Mouse (Mus musculus): ENCODE measurements at regions not wholly inside any gene's neighbourhood (a gene's known extent, or its start where the extent isn't known, plus 50 kb on each side); places are given as distances from the start of the nearest gene placed in this dataset.

DNA sequence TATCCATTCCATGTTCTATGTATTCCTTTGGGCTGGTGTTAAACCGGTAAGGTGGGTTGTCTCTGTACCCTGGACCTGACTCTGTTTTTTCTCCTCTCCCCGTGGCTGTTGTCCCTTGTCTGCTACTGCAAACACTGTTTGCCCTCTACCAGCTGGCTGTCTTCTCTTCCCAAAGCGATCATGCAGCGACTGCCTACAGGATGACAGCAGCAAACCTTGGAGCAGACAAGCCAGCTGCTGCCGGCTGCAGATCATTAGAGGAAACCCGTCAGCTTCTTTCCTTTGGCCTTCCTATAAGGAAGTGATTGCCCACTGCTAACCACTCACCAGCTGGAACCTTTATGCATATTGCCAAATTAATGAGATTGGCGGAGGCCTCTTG lies 56.4 kb upstream of the Bmp2k start:
- Histone ChIP-seq H3K79me2 (ENCODE audit: control insufficient read depth, insufficient read depth, low read length, poor library complexity) (no peaks in the 10 kb centered on the region), H3K9me3 (replicated peaks; ENCODE audit: insufficient read depth, low read length) (no peaks in the 10 kb centered on the region), H3K36me3 (ENCODE audit: control insufficient read depth in 1 of 2, insufficient read depth in 2 of 2, low read length in 2 of 2) (peaks cover 0 to 45% of the 10 kb centered on the region in 2 experiments; a peak in 2 of 4 replicates), H3K27ac (ENCODE audit: control insufficient read depth, low read depth, low read length) (no peak overlapping the region), H3K4me1 (ENCODE audit: control insufficient read depth in 1 of 2, insufficient read depth in 2 of 2, low read length in 2 of 2) (peaks cover 22 to 31% of the 10 kb centered on the region in 2 experiments), H3K4me3 (ENCODE audit: control insufficient read depth in 1 of 2, insufficient read depth in 1 of 2, low read depth in 2 of 2, low read length in 2 of 2) (no peak overlapping the region), H3K9ac (ENCODE audit: control insufficient read depth, low read depth, low read length, poor library complexity, severe bottlenecking) (no peak overlapping the region), H3K27me3 (ENCODE audit: control insufficient read depth in 1 of 2, insufficient read depth in 2 of 2, low read length in 2 of 2) (no peaks in the 10 kb centered on the region)
- DNase-seq (ENCODE audit: low read depth, low spot score): no peak
- no peak for TF ChIP-seq EP300 (IDR thresholded peaks at IDR 0.05; ENCODE audit: low read depth in 1 of 2, low read length in 2 of 2)
- no peak for TF ChIP-seq MXI1 (IDR thresholded peaks at IDR 0.05; ENCODE audit: low read depth, low read length)
- no peak for TF ChIP-seq SIN3A (IDR thresholded peaks at IDR 0.05; ENCODE audit: low read length)
- TF ChIP-seq POLR2AphosphoS2 (IDR thresholded peaks at IDR 0.05; ENCODE audit: low read length): no peak
- no peak for TF ChIP-seq TBP (IDR thresholded peaks at IDR 0.05; ENCODE audit: low read depth, low read length)
- no peak for TF ChIP-seq JUND (IDR thresholded peaks at IDR 0.05; ENCODE audit: low read depth, low read length)
- no peak for TF ChIP-seq CTCF (IDR thresholded peaks at IDR 0.05 in 2 of 3, conservative IDR thresholded peaks at IDR 0.05 in 1 of 3; ENCODE audit: control insufficient read depth in 1 of 3, insufficient read depth in 1 of 3, low read depth in 2 of 3, low read length in 3 of 3, poor library complexity in 1 of 3, severe bottlenecking in 1 of 3)
- no peak for TF ChIP-seq ZNF384 (IDR thresholded peaks at IDR 0.05; ENCODE audit: low read depth, low read length)
- no peak for TF ChIP-seq CHD1 (IDR thresholded peaks at IDR 0.05; ENCODE audit: low read depth, low read length)
- TF ChIP-seq SMC3 (IDR thresholded peaks at IDR 0.05; ENCODE audit: low read depth, low read length): no peak
- TF ChIP-seq ZMIZ1 (IDR thresholded peaks at IDR 0.05; ENCODE audit: low read depth, low read length): no peak

GRCm38 (mm10) chr5:96941518-96941917 lies 56.0 kb upstream of the Bmp2k start:
- Histone ChIP-seq H3K4me3 (ENCODE audit: control insufficient read depth in 1 of 2, insufficient read depth in 1 of 2, low read depth in 2 of 2, low read length in 2 of 2) (no peak overlapping the region), H3K36me3 (ENCODE audit: control insufficient read depth in 1 of 2, insufficient read depth in 2 of 2, low read length in 2 of 2) (peaks cover 0 to 44% of the 10 kb centered on the region in 2 experiments; a peak in 2 of 4 replicates), H3K9me3 (replicated peaks; ENCODE audit: insufficient read depth, low read length) (no peaks in the 10 kb centered on the region), H3K4me1 (ENCODE audit: control insufficient read depth in 1 of 2, insufficient read depth in 2 of 2, low read length in 2 of 2) (peaks cover 22 to 28% of the 10 kb centered on the region in 2 experiments), H3K9ac (ENCODE audit: control insufficient read depth, low read depth, low read length, poor library complexity, severe bottlenecking) (no peak overlapping the region), H3K27me3 (ENCODE audit: control insufficient read depth in 1 of 2, insufficient read depth in 2 of 2, low read length in 2 of 2) (no peaks in the 10 kb centered on the region), H3K79me2 (ENCODE audit: control insufficient read depth, insufficient read depth, low read length, poor library complexity) (no peaks in the 10 kb centered on the region), H3K27ac (ENCODE audit: control insufficient read depth, low read depth, low read length) (no peak overlapping the region)
- TF ChIP-seq ZMIZ1 (IDR thresholded peaks at IDR 0.05; ENCODE audit: low read depth, low read length) (no peak), CHD2 (IDR thresholded peaks at IDR 0.05; ENCODE audit: low read length) (no peak), SMC3 (IDR thresholded peaks at IDR 0.05; ENCODE audit: low read depth, low read length) (no peak), POLR2AphosphoS5 (IDR thresholded peaks at IDR 0.05; ENCODE audit: borderline replicate concordance, low read depth, low read length) (no peak), MYC (IDR thresholded peaks at IDR 0.05; ENCODE audit: low read depth, low read length) (no peak), MXI1 (IDR thresholded peaks at IDR 0.05; ENCODE audit: low read depth, low read length) (no peak), RCOR1 (IDR thresholded peaks at IDR 0.05; ENCODE audit: low read depth, low read length) (no peak), CHD1 (IDR thresholded peaks at IDR 0.05; ENCODE audit: low read depth, low read length) (no peak)
- DNase-seq (ENCODE audit: low read depth, low spot score): no peak
